Mouse (Mus musculus): ENCODE measurements around the gene Clic4.

Clic4 gene

GRCm38 (mm10) chr4:135235546-135235945 is 37.1 kb downstream of the Clic4 start:
- no peak for DNase-seq (ENCODE audit: low read depth, low spot score)

GRCm38 (mm10) chr4:135232563-135232962 is 40.1 kb downstream of the Clic4 start:
- DNase-seq (ENCODE audit: low read depth, low spot score), result no peak

GRCm38 (mm10) chr4:135231543-135231942 is 41.1 kb downstream of the Clic4 start:
- no peak for DNase-seq (ENCODE audit: low read depth, low spot score)

- DNase-seq (ENCODE audit: low read depth, low spot score), result no peak
Measured at GRCm38 (mm10) chr4:135231136-135231535, 41.5 kb downstream of the Clic4 start.

- no peak for DNase-seq (ENCODE audit: low read depth, low spot score)
Measured at GRCm38 (mm10) chr4:135230661-135231060, 42.0 kb downstream of the Clic4 start.

- no peak for DNase-seq (ENCODE audit: low read depth, low spot score)
Measured at GRCm38 (mm10) chr4:135229871-135230270, 42.7 kb downstream of the Clic4 start.

- DNase-seq (ENCODE audit: low read depth, low spot score), result no peak
Measured at GRCm38 (mm10) chr4:135228136-135228535, 44.5 kb downstream of the Clic4 start.

- DNase-seq (ENCODE audit: low read depth, low spot score), result no peak
Measured at GRCm38 (mm10) chr4:135226008-135226667, 46.5 kb downstream of the Clic4 start.

- DNase-seq (ENCODE audit: low read depth, low spot score), result no peak
Measured at GRCm38 (mm10) chr4:135223808-135224207, 48.8 kb downstream of the Clic4 start.

- DNase-seq (ENCODE audit: low read depth, low spot score), result peak; percentile 52
Measured at GRCm38 (mm10) chr4:135221632-135222407, 50.8 kb downstream of the Clic4 start.

GRCm38 (mm10) chr4:135220641-135221040 is 52.0 kb downstream of the Clic4 start:
- DNase-seq (ENCODE audit: low read depth, low spot score), result no peak

- peak; percentile 73 for DNase-seq (ENCODE audit: low read depth, low spot score)
Measured at GRCm38 (mm10) chr4:135219652-135220051, 53.0 kb downstream of the Clic4 start.

- DNase-seq (ENCODE audit: low read depth, low spot score), result no peak
Measured at GRCm38 (mm10) chr4:135209846-135210245, 62.8 kb downstream of the Clic4 start.

GRCm38 (mm10) chr4:135205711-135206600 is 66.7 kb downstream of the Clic4 start:
- DNase-seq (ENCODE audit: low read depth, low spot score), result peak; percentile 93

GRCm38 (mm10) chr4:135205254-135205653 is 67.4 kb downstream of the Clic4 start:
- no peak for DNase-seq (ENCODE audit: low read depth, low spot score)

GRCm38 (mm10) chr4:135204666-135205065 is 67.9 kb downstream of the Clic4 start:
- peak; percentile 51 for DNase-seq (ENCODE audit: low read depth, low spot score)

- peak; percentile 44 for DNase-seq (ENCODE audit: low read depth, low spot score)
Measured at GRCm38 (mm10) chr4:135203806-135204560, 68.6 kb downstream of the Clic4 start.

GRCm38 (mm10) chr4:135203279-135203678 is 69.3 kb downstream of the Clic4 start:
- DNase-seq (ENCODE audit: low read depth, low spot score), result peak; percentile 89

- no peak for DNase-seq (ENCODE audit: low read depth, low spot score)
Measured at GRCm38 (mm10) chr4:135201771-135202170, 70.8 kb downstream of the Clic4 start.

GRCm38 (mm10) chr4:135197857-135198256 is 74.8 kb downstream of the Clic4 start:
- peak; percentile 73 for DNase-seq (ENCODE audit: low read depth, low spot score)

- no peak for DNase-seq (ENCODE audit: low read depth, low spot score)
Measured at GRCm38 (mm10) chr4:135192841-135193240, 79.8 kb downstream of the Clic4 start.
